Mouse (Mus musculus) embryonic fibroblast, embryonic 13.5 days (primary cell): ENCODE measurements at regions not wholly inside any gene's neighbourhood (a gene's known extent, or its start where the extent isn't known, plus 50 kb on each side); places are given as distances from the start of the nearest gene placed in this dataset.

ENCODE experiments used
- CTCF ChIP-seq: IDR thresholded peaks from 2 replicates; pipeline ENCODE4 v1.5.1; 2011; ENCODE audit warnings: mild to moderate bottlenecking, control low read depth, low read length, moderate library complexity, borderline replicate concordance; ENCODE audit not compliant: insufficient read depth
- POLR2A ChIP-seq: IDR thresholded peaks from 2 replicates; pipeline ENCODE4 v1.6.1; 2011; ENCODE audit warnings: low read depth, mild to moderate bottlenecking, control low read depth, low read length, moderate library complexity

GRCm38 (mm10) chr17:45789777-45790176 lies 56.1 kb upstream of the 1600014C23Rik start:
- TF ChIP-seq POLR2A (no peak), CTCF (no peak)
